Mouse (Mus musculus): ENCODE results near the gene Syt3. TPM values are rescaled to one million over a fixed set of nuclear protein-coding genes. Genes with fewer than 3 reads are reported as not detected.
A peak's percentile ranks its signal among the peaks of the same experiment; 100 is the strongest.

The Syt3 gene
- polyA plus RNA-seq, 1 experiment from 2014 or later, result 2.6 TPM

GRCm38 (mm10) chr7:44441648-44442109 is 57.8 kb downstream of the Syt3 start:
- Histone ChIP-seq H3K36me3 (ENCODE audit: control insufficient read depth, insufficient read depth, low read length) (no peaks in the 10 kb centered on the region), H3K4me1 (ENCODE audit: control insufficient read depth, insufficient read depth, low read length) (no peaks in the 10 kb centered on the region), H3K9ac (ENCODE audit: low read depth, low read length) (peak overlapping the region; percentile 66), H3K27ac (replicated peaks; ENCODE audit: low read depth, low read length) (no peak overlapping the region; the same call in 1 of the 2 replicates), H3K4me3 (ENCODE audit: low read depth, low read length) (peak overlapping the region; percentile 39), H3K27me3 (replicated peaks; ENCODE audit: control insufficient read depth, insufficient read depth, low read length) (peaks cover 73% of the 10 kb centered on the region), H3K9me3 (ENCODE audit: control insufficient read depth, low read length) (no peaks in the 10 kb centered on the region), H3K4me2 (ENCODE audit: low read depth, low read length) (peak overlapping the region; percentile 61)
- peak; percentile 49 for DNase-seq (ENCODE audit: low spot score)
- ATAC-seq (ENCODE audit: low read depth), result peak; percentile 58; the same call in 1 of the 2 replicates
- WGBS, result under 1% methylated on average over 13 of the region's 14 CpGs

GRCm38 (mm10) chr7:44442407-44442821 is 58.5 kb downstream of the Syt3 start:
- ATAC-seq (ENCODE audit: low read depth) (peak; percentile 38; the same call in 1 of the 2 replicates), DNase-seq (ENCODE audit: low spot score) (peak; percentile 24)
- Histone ChIP-seq H3K27ac (replicated peaks; ENCODE audit: low read depth, low read length) (no peak overlapping the region; the same call in 1 of the 2 replicates), H3K27me3 (replicated peaks; ENCODE audit: control insufficient read depth, insufficient read depth, low read length) (peaks cover 73% of the 10 kb centered on the region), H3K4me1 (ENCODE audit: control insufficient read depth, insufficient read depth, low read length) (no peaks in the 10 kb centered on the region), H3K4me3 (ENCODE audit: low read depth, low read length) (peak overlapping the region; percentile 39), H3K4me2 (ENCODE audit: low read depth, low read length) (peak overlapping the region; percentile 61), H3K36me3 (ENCODE audit: control insufficient read depth, insufficient read depth, low read length) (no peaks in the 10 kb centered on the region), H3K9me3 (ENCODE audit: control insufficient read depth, low read length) (no peaks in the 10 kb centered on the region), H3K9ac (ENCODE audit: low read depth, low read length) (peak overlapping the region; percentile 66)
- 4% methylated on average over 13 of the region's 14 CpGs for WGBS

- DNase-seq (ENCODE audit: low spot score) (peak; percentile 31), ATAC-seq (ENCODE audit: low read depth) (peak; percentile 24; the same call in 1 of the 2 replicates)
- H3K36me3 ChIP-seq (ENCODE audit: control insufficient read depth, insufficient read depth, low read length), result no peaks in the 10 kb centered on the region
- peak overlapping the region; percentile 61 for H3K4me2 ChIP-seq (ENCODE audit: low read depth, low read length)
- 5% methylated on average over 17 of the region's 20 CpGs for WGBS
- H3K9me3 ChIP-seq (ENCODE audit: control insufficient read depth, low read length), result no peaks in the 10 kb centered on the region
- H3K27me3 ChIP-seq (replicated peaks; ENCODE audit: control insufficient read depth, insufficient read depth, low read length), result peaks cover 68% of the 10 kb centered on the region
- peak overlapping the region; percentile 39 for H3K4me3 ChIP-seq (ENCODE audit: low read depth, low read length)
- peak overlapping the region; percentile 66 for H3K9ac ChIP-seq (ENCODE audit: low read depth, low read length)
- no peaks in the 10 kb centered on the region for H3K4me1 ChIP-seq (ENCODE audit: control insufficient read depth, insufficient read depth, low read length)
- H3K27ac ChIP-seq (replicated peaks; ENCODE audit: low read depth, low read length), result no peak overlapping the region
Measured at GRCm38 (mm10) chr7:44443268-44444173, 59.6 kb downstream of the Syt3 start.

GRCm38 (mm10) chr7:44444886-44445527 is 61.1 kb downstream of the Syt3 start:
- Histone ChIP-seq H3K4me1 (ENCODE audit: control insufficient read depth, insufficient read depth, low read length) (no peaks in the 10 kb centered on the region), H3K27ac (replicated peaks; ENCODE audit: low read depth, low read length) (no peak overlapping the region), H3K9me3 (ENCODE audit: control insufficient read depth, low read length) (no peaks in the 10 kb centered on the region), H3K36me3 (ENCODE audit: control insufficient read depth, insufficient read depth, low read length) (no peaks in the 10 kb centered on the region), H3K9ac (ENCODE audit: low read depth, low read length) (peak overlapping the region; percentile 30; the same call in 1 of the 2 replicates), H3K4me3 (ENCODE audit: low read depth, low read length) (no peak overlapping the region), H3K4me2 (ENCODE audit: low read depth, low read length) (no peak overlapping the region), H3K27me3 (replicated peaks; ENCODE audit: control insufficient read depth, insufficient read depth, low read length) (peaks cover 62% of the 10 kb centered on the region)
- DNase-seq (ENCODE audit: low spot score), result no peak
- 22% methylated on average over 20 of the region's 29 CpGs for WGBS
- no peak for ATAC-seq (ENCODE audit: low read depth)

- Histone ChIP-seq H3K27me3 (replicated peaks; ENCODE audit: control insufficient read depth, insufficient read depth, low read length) (peaks cover 57% of the 10 kb centered on the region), H3K36me3 (ENCODE audit: control insufficient read depth, insufficient read depth, low read length) (no peaks in the 10 kb centered on the region), H3K27ac (replicated peaks; ENCODE audit: low read depth, low read length) (no peak overlapping the region), H3K4me1 (ENCODE audit: control insufficient read depth, insufficient read depth, low read length) (no peaks in the 10 kb centered on the region), H3K4me3 (ENCODE audit: low read depth, low read length) (no peak overlapping the region), H3K9me3 (ENCODE audit: control insufficient read depth, low read length) (no peaks in the 10 kb centered on the region), H3K4me2 (ENCODE audit: low read depth, low read length) (no peak overlapping the region), H3K9ac (ENCODE audit: low read depth, low read length) (peak overlapping the region; percentile 30; the same call in 1 of the 2 replicates)
- no peak for ATAC-seq (ENCODE audit: low read depth)
- DNase-seq (ENCODE audit: low spot score), result no peak
- WGBS, result 23% methylated on average over 5 of the region's 7 CpGs
Measured at GRCm38 (mm10) chr7:44445528-44445923, 61.6 kb downstream of the Syt3 start.

- peaks cover 50% of the 10 kb centered on the region for H3K27me3 ChIP-seq (replicated peaks; ENCODE audit: control insufficient read depth, insufficient read depth, low read length)
- no peaks in the 10 kb centered on the region for H3K4me1 ChIP-seq (ENCODE audit: control insufficient read depth, insufficient read depth, low read length)
Measured at GRCm38 (mm10) chr7:44446070-44446855, 62.4 kb downstream of the Syt3 start.

More at GRCm38 (mm10) chr7:44446070-44446855, 62.4 kb downstream of the Syt3 start:
- Histone ChIP-seq H3K4me2 (ENCODE audit: low read depth, low read length) (no peak overlapping the region), H3K9ac (ENCODE audit: low read depth, low read length) (no peak overlapping the region), H3K9me3 (ENCODE audit: control insufficient read depth, low read length) (no peaks in the 10 kb centered on the region), H3K4me3 (ENCODE audit: low read depth, low read length) (no peak overlapping the region), H3K27ac (replicated peaks; ENCODE audit: low read depth, low read length) (no peak overlapping the region), H3K36me3 (ENCODE audit: control insufficient read depth, insufficient read depth, low read length) (no peaks in the 10 kb centered on the region)
- ATAC-seq (ENCODE audit: low read depth), result no peak
- WGBS, result 55% methylated on average over 12 of the region's 12 CpGs
- DNase-seq (ENCODE audit: low spot score), result no peak

Measured in embryonic facial prominence, embryonic 14.5 days (tissue).